Mouse (Mus musculus) liver, embryonic 14.5 days (tissue): ENCODE results near the gene Rbms1.

ENCODE experiments used
- CTCF ChIP-seq: IDR thresholded peaks from 2 replicates; pipeline ENCODE4 v1.5.1; 2016; ENCODE audit warnings: antibody characterized with exemption, low read depth, control low read depth
- EP300 ChIP-seq: IDR thresholded peaks from 2 replicates; pipeline ENCODE4 v1.6.1; 2016; ENCODE audit warnings: antibody characterized with exemption, low read depth

DNA sequence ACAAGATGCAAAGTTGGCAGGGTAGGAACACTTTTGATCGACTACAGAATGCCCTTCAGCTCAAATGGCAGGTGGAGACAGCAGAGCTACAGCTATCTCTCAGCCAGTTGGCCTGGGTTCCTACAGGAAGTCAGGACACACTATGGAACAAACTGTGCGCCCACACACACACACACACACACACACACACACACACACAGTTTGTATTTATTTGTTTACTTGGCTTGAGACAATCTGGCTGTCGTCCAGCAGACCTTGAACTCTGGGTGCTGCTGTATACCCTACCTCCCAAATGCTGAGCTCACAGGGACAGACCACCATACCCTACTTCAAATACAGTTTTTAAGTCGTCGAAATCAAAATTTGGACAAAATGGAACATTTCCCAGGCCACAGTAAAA is 125.4 kb downstream of the Rbms1 start:
- TF ChIP-seq CTCF: no peak
- TF ChIP-seq EP300: no peak
